Mouse (Mus musculus) gastrocnemius, postnatal 36 days (tissue): ENCODE data around the gene Peg10. TPM values are rescaled to one million over a fixed set of nuclear protein-coding genes. Genes with fewer than 3 reads are reported as not detected.
"Not testable (repeated sequence)": the region's sequence is repeated elsewhere in the genome, so short reads cannot be mapped to it uniquely, and the experiment has no call there.

Experiments
- DNase-seq, 2 experiments: peaks; one replicate each; pipeline ENCODE4 v3.0.0; 2022
- intact Hi-C: fragments of 180-260 bp; cut with DNase I; formaldehyde crosslinking; loops from one replicate; pipeline ENCODE4 v1.15.1; 2025
- total RNA-seq, 2 experiments: library from RNA; stranded (reverse); gene quantifications; 2 replicates each; pipeline ENCODE4 v1.2.3; 2021

Peg10 gene
- total RNA-seq, 2 experiments from 2014 or later, result 1.4 TPM

DNA sequence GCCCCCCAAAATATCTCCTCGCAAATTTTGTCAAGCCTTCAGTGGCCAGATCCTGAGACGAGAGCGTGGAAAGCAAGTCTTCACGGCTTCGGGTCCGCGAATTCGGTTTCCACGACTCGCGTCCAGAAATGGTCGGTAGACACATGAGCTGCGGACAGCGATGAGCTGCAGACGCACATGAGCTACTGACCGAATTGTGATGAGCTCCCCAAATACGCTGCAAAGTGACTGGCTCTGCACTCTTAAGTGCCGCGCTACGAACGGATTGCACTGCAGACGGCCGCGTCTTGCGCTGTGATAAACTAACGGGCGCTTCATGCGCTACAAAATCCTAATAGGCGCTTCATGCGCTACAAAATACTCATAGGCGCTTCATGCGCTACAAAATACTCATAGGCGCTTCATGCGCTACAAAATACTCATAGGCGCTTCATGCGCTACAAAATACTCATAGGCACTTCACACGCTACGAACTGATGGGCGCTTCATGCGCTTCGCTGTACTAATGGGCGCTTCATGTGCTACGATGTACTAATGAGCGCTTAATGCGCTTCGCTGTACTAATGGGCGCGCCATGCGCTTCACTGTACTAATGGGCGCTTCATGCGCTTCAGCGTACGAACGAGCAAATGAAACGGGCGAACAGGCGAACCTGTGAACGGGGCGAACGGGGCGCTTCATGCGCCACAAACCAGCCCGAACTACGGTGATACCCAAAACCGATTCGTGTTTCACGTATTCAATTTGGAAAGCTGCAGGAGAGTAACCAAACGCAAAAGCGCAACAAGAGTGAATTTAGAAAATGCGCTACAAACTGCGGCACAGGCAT is 785 bp downstream of the Peg10 start:
- peak in 1 of 2 experiments; percentile 37 for DNase-seq
- intact Hi-C loops, result loop anchor here (10.0 kb wide), 1 partner anchor 193 kb away; no protein-coding TSS in a partner anchor

GRCm38 (mm10) chr6:4748506-4748961 is 1.4 kb downstream of the Peg10 start:
- DNase-seq, result peak in 1 of 2 experiments; percentile 23
- intact Hi-C loops, result loop anchor here (10.0 kb wide), 1 partner anchor 194 kb away; no protein-coding TSS in a partner anchor

DNA sequence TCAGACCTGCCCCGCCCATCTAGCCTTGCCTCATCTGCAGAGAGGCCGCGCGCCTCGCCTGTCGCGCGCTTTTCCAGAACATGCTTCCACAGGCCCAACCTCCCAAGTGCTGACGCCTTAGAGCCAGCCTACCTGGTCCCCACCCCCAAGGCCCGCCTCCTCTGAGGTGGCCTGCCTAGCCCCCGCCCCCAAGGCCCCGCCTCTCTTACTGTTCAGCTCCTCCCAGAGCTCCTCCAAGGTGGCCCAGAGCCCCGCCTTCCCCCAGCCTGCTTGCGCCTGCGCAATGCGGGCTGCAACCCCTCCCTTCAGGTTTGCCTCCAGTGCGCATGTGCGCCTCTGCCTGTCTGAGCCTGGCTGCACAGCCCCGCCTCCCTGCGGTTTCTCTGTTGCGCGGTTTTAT is 2.0 kb downstream of the Peg10 start:
- intact Hi-C loops, result loop anchor here (10.0 kb wide), 1 partner anchor 194 kb away; no protein-coding TSS in a partner anchor
- peak; percentile 91 to 96 for DNase-seq

DNA sequence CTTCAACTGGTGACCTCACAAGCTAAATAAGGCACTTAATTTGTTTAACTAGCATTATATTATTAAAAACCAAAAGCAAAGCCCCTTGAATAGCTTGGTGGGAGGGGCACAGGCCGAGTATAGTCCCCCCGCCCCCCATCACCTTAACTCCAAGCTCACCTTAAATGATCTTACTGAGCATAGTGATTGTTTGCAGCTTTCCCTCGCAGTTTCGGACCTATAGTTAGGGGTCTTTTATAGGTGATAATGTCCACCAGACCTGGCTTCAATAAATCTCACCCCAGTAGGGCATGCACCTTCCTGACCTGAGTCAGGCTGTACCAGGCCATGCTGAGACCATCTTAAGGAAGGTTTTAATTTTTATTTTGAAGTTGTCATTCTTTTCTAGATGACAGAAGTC is 4.2 kb downstream of the Peg10 start:
- intact Hi-C loops, result no loop called here
- DNase-seq, result no peak

- DNase-seq, result no peak
- intact Hi-C loops, result no loop called here
Measured at GRCm38 (mm10) chr6:4754286-4754685, 7.2 kb downstream of the Peg10 start.

DNA sequence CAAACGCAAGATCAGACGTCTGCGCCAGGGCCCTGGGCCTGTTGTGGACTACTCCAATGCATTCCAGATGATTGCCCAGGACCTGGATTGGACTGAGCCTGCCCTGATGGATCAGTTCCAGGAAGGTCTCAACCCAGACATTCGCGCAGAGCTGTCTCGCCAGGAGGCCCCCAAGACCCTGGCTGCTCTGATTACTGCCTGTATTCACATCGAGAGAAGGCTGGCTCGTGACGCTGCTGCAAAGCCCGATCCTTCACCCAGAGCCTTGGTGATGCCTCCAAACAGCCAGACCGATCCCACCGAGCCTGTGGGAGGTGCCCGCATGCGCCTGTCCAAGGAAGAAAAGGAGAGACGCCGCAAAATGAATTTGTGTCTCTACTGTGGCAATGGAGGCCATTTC is 7.8 kb downstream of the Peg10 start:
- no peak for DNase-seq
- intact Hi-C loops, result no loop called here

GRCm38 (mm10) chr6:4761415-4762142 is 14.5 kb downstream of the Peg10 start:
- intact Hi-C loops, DNase-seq: not testable (repeated sequence)

- intact Hi-C loops, result no loop called here
- no peak for DNase-seq
Measured at GRCm38 (mm10) chr6:4762252-4762651, 15.1 kb downstream of the Peg10 start.

GRCm38 (mm10) chr6:4796281-4796680 is 49.2 kb downstream of the Peg10 start:
- intact Hi-C loops, result no loop called here
- DNase-seq, result no peak

- intact Hi-C loops, DNase-seq: not testable (repeated sequence)
Measured at GRCm38 (mm10) chr6:4797317-4797716, 50.2 kb downstream of the Peg10 start.

DNA sequence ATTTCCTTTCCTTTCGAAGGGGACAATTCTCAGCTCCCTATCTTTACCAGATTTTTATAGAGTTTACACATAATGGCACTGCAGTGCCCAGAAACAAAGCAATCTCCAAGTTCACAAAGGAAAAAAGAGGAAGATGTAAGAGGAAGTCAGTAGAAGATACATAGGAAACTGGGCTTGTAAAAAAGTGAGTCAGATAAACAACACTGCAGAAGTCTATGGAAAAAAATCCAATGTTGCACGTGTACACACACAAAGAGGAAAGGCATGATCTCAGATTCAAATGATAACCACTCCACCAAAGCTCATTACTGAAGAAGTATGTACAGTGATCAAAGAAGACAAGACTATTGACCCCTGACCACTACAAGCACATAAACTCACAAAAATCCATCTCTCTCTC is 51.3 kb downstream of the Peg10 start:
- DNase-seq, result no peak
- intact Hi-C loops, result no loop called here

- intact Hi-C loops, result no loop called here
- no peak for DNase-seq
Measured at GRCm38 (mm10) chr6:4799359-4799758, 52.3 kb downstream of the Peg10 start.

DNA sequence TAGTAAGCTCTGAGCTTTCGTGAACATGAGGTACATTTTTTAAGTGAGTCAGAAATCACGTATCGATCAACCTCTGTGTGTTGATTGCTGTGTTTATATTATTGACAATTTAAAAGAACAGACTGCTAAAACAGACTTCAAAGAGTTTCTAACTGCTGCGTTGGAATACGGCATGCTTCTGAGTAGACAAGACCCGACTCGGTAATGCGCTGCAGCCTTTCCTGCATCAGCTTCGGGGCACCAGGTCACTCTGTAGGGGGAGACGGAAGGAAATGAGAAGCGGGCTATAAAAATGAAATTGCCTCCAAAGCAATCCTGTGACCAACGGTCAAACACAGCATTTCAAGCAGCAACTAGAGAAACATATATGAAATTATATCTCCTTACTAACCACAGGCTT is 59.9 kb downstream of the Peg10 start:
- intact Hi-C loops, result no loop called here
- DNase-seq, result no peak

Other genes starting within 250 kb of the Peg10 start
- 100 to 1,000 TPM; 437 to 544 TPM for gene Col1a2, start 242.5 kb upstream of the Peg10 start, total RNA-seq
- 10 to 100 TPM; 17.1 to 17.3 TPM for gene Casd1, start 146.5 kb upstream of the Peg10 start, total RNA-seq
- gene Sgce, start 99 bp upstream of the Peg10 start, total RNA-seq, result 1 to 10 TPM; 9.5 to 9.7 TPM
- gene Ppp1r9a, start 155.6 kb downstream of the Peg10 start, total RNA-seq, result 1 to 10 TPM; 2.8 to 3.0 TPM